Comparison of ENCODE assay signal across 32 mouse cellular contexts in genomic region chr12:66915741-66916140, GRCm38 (mm10).
"Had no signal": no experiment of that assay in that cellular context is flagged by ENCODE, and none has a peak within 500 bp of the region (broad histone marks: within the 10 kb centered on the region; RNA-seq: fewer than 3 reads in every experiment).

No protein-coding gene starts in this region.

- H3K9ac ChIP-seq: limb, embryonic 12.5 days; limb, embryonic 13.5 days; limb, embryonic 15.5 days; liver, embryonic 12.5 days; liver, embryonic 13.5 days; liver, embryonic 14.5 days; liver, embryonic 15.5 days; liver, postnatal 0 days; lung, embryonic 14.5 days; lung, embryonic 15.5 days; midbrain, embryonic 12.5 days; midbrain, embryonic 13.5 days; midbrain, embryonic 15.5 days; neural tube, embryonic 12.5 days had no signal

- H3K4me1 ChIP-seq: limb, embryonic 10.5 days; limb, embryonic 12.5 days; limb, embryonic 13.5 days; limb, embryonic 15.5 days; liver, embryonic 12.5 days; liver, embryonic 13.5 days; liver, embryonic 15.5 days; lung, embryonic 15.5 days; megakaryocyte, embryonic 14.5 days; midbrain, embryonic 10.5 days; midbrain, embryonic 12.5 days; midbrain, embryonic 13.5 days; midbrain, embryonic 15.5 days; neural tube, embryonic 12.5 days had no signal

- DNase-seq: left cerebral cortex, postnatal 4 days; liver; liver, embryonic 13.5 days; liver, postnatal 0 days; lung, adult 18-20 months; lung, adult 2 months; lung, embryonic 14.5 days; lung, postnatal 10 days; lung, postnatal 14 days; lung, postnatal 36 days; lung, postnatal 4 days; midbrain, embryonic 14.5 days had no signal

- H3K4me2 ChIP-seq: limb, embryonic 12.5 days; limb, embryonic 13.5 days; limb, embryonic 15.5 days; liver, embryonic 11.5 days; liver, embryonic 12.5 days; liver, embryonic 13.5 days; liver, embryonic 15.5 days; lung, embryonic 14.5 days; lung, embryonic 15.5 days; midbrain, embryonic 11.5 days; midbrain, embryonic 12.5 days; midbrain, embryonic 13.5 days; midbrain, embryonic 15.5 days; neural tube, embryonic 12.5 days had no signal

- ATAC-seq: liver, embryonic 12.5 days; liver, postnatal 0 days; lung, postnatal 0 days; midbrain, embryonic 13.5 days; midbrain, embryonic 15.5 days; midbrain, embryonic 16.5 days had no signal

- H3K4me3 ChIP-seq: limb, embryonic 10.5 days; limb, embryonic 12.5 days; limb, embryonic 13.5 days; limb, embryonic 15.5 days; liver, embryonic 12.5 days; liver, embryonic 13.5 days; liver, embryonic 15.5 days; lung, embryonic 15.5 days; megakaryocyte, embryonic 14.5 days; midbrain, embryonic 10.5 days; midbrain, embryonic 12.5 days; midbrain, embryonic 13.5 days; midbrain, embryonic 15.5 days; myocyte; neural tube, embryonic 12.5 days had no signal

- H3K27ac ChIP-seq: limb, embryonic 10.5 days; limb, embryonic 12.5 days; limb, embryonic 13.5 days; limb, embryonic 15.5 days; liver, embryonic 12.5 days; liver, embryonic 13.5 days; liver, embryonic 14.5 days; liver, embryonic 15.5 days; lung, embryonic 15.5 days; macrophage; midbrain, embryonic 10.5 days; midbrain, embryonic 12.5 days; midbrain, embryonic 13.5 days; midbrain, embryonic 15.5 days; neural tube, embryonic 12.5 days had no signal

- H3K9me3 ChIP-seq: limb, embryonic 10.5 days; limb, embryonic 12.5 days; limb, embryonic 13.5 days; limb, embryonic 15.5 days; liver, embryonic 12.5 days; liver, embryonic 13.5 days; liver, embryonic 15.5 days; lung, embryonic 15.5 days; megakaryocyte, embryonic 14.5 days; midbrain, embryonic 10.5 days; midbrain, embryonic 12.5 days; midbrain, embryonic 13.5 days; midbrain, embryonic 15.5 days; neural tube, embryonic 12.5 days had no signal

- H3K27me3 ChIP-seq: limb, embryonic 12.5 days; limb, embryonic 13.5 days; limb, embryonic 15.5 days; liver, embryonic 12.5 days; liver, embryonic 13.5 days; liver, embryonic 15.5 days; lung, embryonic 15.5 days; megakaryocyte, embryonic 14.5 days; midbrain, embryonic 12.5 days; midbrain, embryonic 13.5 days; midbrain, embryonic 15.5 days; neural tube, embryonic 12.5 days had no signal

- H3K36me3 ChIP-seq: limb, embryonic 10.5 days; limb, embryonic 12.5 days; limb, embryonic 13.5 days; limb, embryonic 15.5 days; liver, embryonic 12.5 days; liver, embryonic 13.5 days; liver, embryonic 15.5 days; lung, embryonic 15.5 days; midbrain, embryonic 10.5 days; midbrain, embryonic 12.5 days; midbrain, embryonic 13.5 days; midbrain, embryonic 15.5 days; neural tube, embryonic 12.5 days had no signal
